Mouse (Mus musculus) liver, embryonic 15.5 days (tissue): ENCODE results near the gene Gm49337. TPM values are rescaled to one million over a fixed set of nuclear protein-coding genes. Genes with fewer than 3 reads are reported as not detected.

ENCODE experiments used
- ATAC-seq: fragments of 200-750 bp; cut with Nextera tagmentation; 2 replicates; pipeline ENCODE4 v1.8.0; 2017; ENCODE audit warnings: moderate number of reproducible peaks, mild to moderate bottlenecking, moderate library complexity; ENCODE audit not compliant: insufficient read depth
- H3K27ac ChIP-seq: fragments of 300-500 bp; sonication (generic); replicated peaks from 2 replicates; pipeline ENCODE4 v1.5.1; 2015; ENCODE audit warnings: mild to moderate bottlenecking, inconsistent platforms
- H3K27me3 ChIP-seq: fragments of 300-500 bp; sonication (generic); 2 replicates; pipeline ENCODE4 v1.6.1; 2015; ENCODE audit warnings: mild to moderate bottlenecking, inconsistent platforms
- H3K36me3 ChIP-seq: fragments of 300-500 bp; sonication (generic); replicated peaks from 2 replicates; pipeline ENCODE4 v1.6.1; 2015; ENCODE audit warnings: moderate library complexity, mild to moderate bottlenecking, inconsistent platforms
- H3K4me1 ChIP-seq: fragments of 300-500 bp; sonication (generic); replicated peaks from 2 replicates; pipeline ENCODE4 v1.6.1; 2015; ENCODE audit warnings: inconsistent platforms
- H3K4me2 ChIP-seq: fragments of 300-500 bp; sonication (generic); 2 replicates; pipeline ENCODE4 v1.6.1; 2015; ENCODE audit warnings: moderate library complexity, mild to moderate bottlenecking, inconsistent platforms
- H3K4me3 ChIP-seq: fragments of 300-500 bp; sonication (generic); replicated peaks from 2 replicates; pipeline ENCODE4 v1.5.1; 2015; ENCODE audit warnings: mild to moderate bottlenecking, inconsistent platforms
- H3K9ac ChIP-seq: fragments of 300-500 bp; sonication (generic); 2 replicates; pipeline ENCODE4 v1.6.1; 2015; ENCODE audit warnings: moderate library complexity, mild to moderate bottlenecking, inconsistent platforms
- H3K9me3 ChIP-seq: fragments of 300-500 bp; sonication (generic); replicated peaks from 2 replicates; pipeline ENCODE4 v1.6.1; 2016; ENCODE audit warnings: inconsistent platforms
- WGBS: fragments of 180-500 bp; shearing (Covaris S2); methylation state at CpG from one replicate; pipeline ENCODE4 v1.1.7; 2015; ENCODE audit warnings: mixed read lengths; ENCODE audit not compliant: insufficient replicate concordance; 5-methylcytosine and 5-hydroxymethylcytosine counted together
- polyA plus RNA-seq: library from polyadenylated mRNA; unstranded; fragments of >200 nt; fragmentation: Nextera tagmentation; extraction: Ambion mirVana; gene quantifications from 2 replicates; pipeline ENCODE4 v1.2.1, GENCODE M21; 2015

Gene Gm49337
- polyA plus RNA-seq, 1 experiment from 2014 or later: not detected

GRCm38 (mm10) chr4:116177140-116177539, 4.0 kb downstream of the Gm49337 start:
- H3K27me3 ChIP-seq: peaks cover 50% of the 10 kb centered on the region
- no peaks in the 10 kb centered on the region for H3K9me3 ChIP-seq
- no peaks in the 10 kb centered on the region for H3K36me3 ChIP-seq
- H3K9ac ChIP-seq: no peak overlapping the region
- 22% methylated on average over 5 of the region's 5 CpGs for whole genome bisulfite sequencing
- H3K4me2 ChIP-seq: peak overlapping the region; percentile 51
- H3K4me3 ChIP-seq: no peak overlapping the region
- H3K4me1 ChIP-seq: peaks cover 35% of the 10 kb centered on the region
- 0 out of 2 replicates have a peak, but pooled peaks have one; percentile 27 for ATAC-seq
- H3K27ac ChIP-seq: no peak overlapping the region

DNA sequence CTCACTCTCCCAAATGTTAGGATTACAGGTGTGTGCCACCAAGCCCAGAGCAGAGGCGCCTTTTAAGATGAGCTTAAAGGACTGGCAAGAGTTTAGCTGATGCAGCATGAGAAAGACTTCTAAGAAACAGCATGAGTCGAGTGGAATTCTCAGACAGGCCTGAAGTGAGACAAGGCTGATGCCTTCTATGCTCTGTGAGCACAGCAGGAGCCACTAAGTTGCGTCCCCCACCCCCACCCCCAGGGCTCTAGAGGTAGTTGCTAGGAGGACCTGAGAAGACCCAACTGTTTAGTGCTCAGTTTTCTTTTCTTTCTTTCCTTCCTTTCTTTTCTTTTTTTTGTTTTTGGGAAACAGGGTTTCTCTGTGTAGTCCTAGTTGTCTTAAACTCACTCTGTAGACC, 8.9 kb downstream of the Gm49337 start:
- ATAC-seq: no peak
- H3K27me3 ChIP-seq: peaks cover 73% of the 10 kb centered on the region
- WGBS: 51% methylated on average over 3 of the region's 3 CpGs
- H3K27ac ChIP-seq: no peak overlapping the region
- H3K4me1 ChIP-seq: peaks cover 4% of the 10 kb centered on the region; the same call in 1 of the 2 replicates
- H3K9me3 ChIP-seq: no peaks in the 10 kb centered on the region
- H3K4me3 ChIP-seq: no peak overlapping the region
- no peaks in the 10 kb centered on the region for H3K36me3 ChIP-seq
- H3K4me2 ChIP-seq: no peak overlapping the region
- no peak overlapping the region for H3K9ac ChIP-seq

DNA sequence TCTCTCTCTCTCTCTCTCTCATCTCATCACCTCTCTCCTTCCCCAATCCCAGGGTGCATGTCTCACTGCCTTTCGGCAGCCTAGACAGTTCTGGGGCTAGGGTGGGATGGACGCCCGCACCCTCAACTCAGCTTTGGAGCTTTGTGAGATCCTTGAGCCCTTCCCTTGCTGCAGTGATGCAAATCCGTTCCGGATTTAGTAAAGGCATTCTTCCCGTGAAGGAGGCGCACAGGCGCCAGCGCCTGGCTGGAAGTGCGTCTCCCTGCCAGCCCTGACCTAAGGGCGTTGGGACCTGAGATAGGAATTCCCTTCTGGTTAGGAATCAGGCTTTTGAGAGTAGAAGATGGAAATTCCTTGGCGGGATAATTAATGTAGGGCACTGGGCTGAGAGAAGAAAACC, 9.6 kb downstream of the Gm49337 start:
- ATAC-seq: no peak
- Histone ChIP-seq H3K4me3 (no peak overlapping the region), H3K4me2 (no peak overlapping the region), H3K27ac (no peak overlapping the region), H3K9ac (no peak overlapping the region), H3K4me1 (no peaks in the 10 kb centered on the region), H3K27me3 (peaks cover 67% of the 10 kb centered on the region), H3K36me3 (no peaks in the 10 kb centered on the region), H3K9me3 (no peaks in the 10 kb centered on the region)
- 21% methylated on average over 12 of the region's 12 CpGs for WGBS

DNA sequence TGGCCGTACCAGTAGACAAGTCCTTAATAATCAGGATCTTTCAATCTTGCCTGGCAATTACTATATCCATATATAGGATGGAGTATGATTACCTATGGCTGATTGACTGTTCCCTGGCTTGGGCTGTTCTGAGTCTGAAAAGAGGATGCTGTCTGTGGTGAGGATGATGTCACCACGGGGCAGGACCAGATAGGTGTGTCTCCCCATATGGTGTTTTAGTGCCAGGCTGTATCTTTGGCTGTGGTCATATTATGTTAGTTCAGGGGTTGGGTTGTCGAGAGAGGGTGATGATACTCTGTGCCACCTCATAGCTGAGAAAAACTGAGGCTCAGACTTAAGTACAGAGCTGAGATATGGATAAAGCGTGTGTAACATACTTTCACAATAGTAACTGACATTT, 11.9 kb downstream of the Gm49337 start:
- 55% methylated on average over 4 of the region's 4 CpGs for whole genome bisulfite sequencing
- H3K4me3 ChIP-seq: no peak overlapping the region
- H3K9me3 ChIP-seq: no peaks in the 10 kb centered on the region
- ATAC-seq: no peak
- H3K4me2 ChIP-seq: no peak overlapping the region
- H3K27ac ChIP-seq: no peak overlapping the region
- H3K27me3 ChIP-seq: peaks cover 48% of the 10 kb centered on the region
- H3K36me3 ChIP-seq: no peaks in the 10 kb centered on the region
- H3K9ac ChIP-seq: no peak overlapping the region
- no peaks in the 10 kb centered on the region for H3K4me1 ChIP-seq

DNA sequence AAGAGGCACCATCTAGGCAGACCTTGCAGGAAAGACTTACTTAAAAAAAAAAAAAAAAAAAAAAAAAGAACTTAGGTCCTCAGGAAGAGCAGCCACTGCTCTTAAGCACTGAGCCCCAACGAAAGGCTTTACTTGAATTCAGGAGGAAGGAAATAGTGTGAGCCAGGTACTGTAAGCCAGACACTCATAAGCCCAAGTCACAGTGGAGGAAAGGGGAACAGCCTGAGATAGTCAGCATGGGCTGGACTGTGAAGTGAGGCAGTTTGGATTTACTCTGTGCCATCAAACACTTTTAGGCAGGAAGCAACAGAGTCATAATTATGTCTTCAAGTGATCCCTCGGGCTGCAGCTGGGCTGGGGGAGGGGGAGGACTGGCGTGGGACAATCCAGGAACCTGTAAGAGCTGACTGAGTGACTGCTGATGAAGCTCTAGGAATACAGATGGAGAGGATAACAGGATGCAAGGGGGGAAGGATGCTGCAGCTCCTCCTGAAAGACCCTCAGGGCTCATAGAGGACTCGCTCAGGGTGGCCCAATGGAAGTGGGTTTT, 19.2 kb downstream of the Gm49337 start:
- Histone ChIP-seq H3K4me3 (no peak overlapping the region), H3K36me3 (no peaks in the 10 kb centered on the region), H3K9me3 (no peaks in the 10 kb centered on the region), H3K27me3 (no peaks in the 10 kb centered on the region), H3K9ac (no peak overlapping the region), H3K4me1 (peaks cover 28% of the 10 kb centered on the region), H3K27ac (0 out of 2 replicates have a peak overlapping the region, but pooled peaks have one; percentile 75), H3K4me2 (no peak overlapping the region)
- 36% methylated on average over 4 of the region's 4 CpGs for WGBS
- no peak for ATAC-seq

- Histone ChIP-seq H3K9ac (peak overlapping the region; percentile 22; the same call in 1 of the 2 replicates), H3K4me1 (peaks cover 28% of the 10 kb centered on the region), H3K27ac (peak overlapping the region; percentile 75), H3K4me3 (no peak overlapping the region), H3K27me3 (no peaks in the 10 kb centered on the region), H3K4me2 (peak overlapping the region; percentile 19), H3K9me3 (no peaks in the 10 kb centered on the region), H3K36me3 (no peaks in the 10 kb centered on the region)
- WGBS: 24% methylated on average over 9 of the region's 9 CpGs
- peak; percentile 98 for ATAC-seq
Measured at GRCm38 (mm10) chr4:116193583-116194383, 20.6 kb downstream of the Gm49337 start.

GRCm38 (mm10) chr4:116198422-116198821, 25.2 kb downstream of the Gm49337 start:
- no peaks in the 10 kb centered on the region for H3K36me3 ChIP-seq
- H3K4me3 ChIP-seq: no peak overlapping the region
- WGBS: 52% methylated on average over 2 of the region's 2 CpGs
- H3K4me2 ChIP-seq: no peak overlapping the region
- no peaks in the 10 kb centered on the region for H3K9me3 ChIP-seq
- no peaks in the 10 kb centered on the region for H3K27me3 ChIP-seq
- H3K27ac ChIP-seq: no peak overlapping the region
- no peak for ATAC-seq
- no peak overlapping the region for H3K9ac ChIP-seq
- peaks cover 18% of the 10 kb centered on the region for H3K4me1 ChIP-seq

DNA sequence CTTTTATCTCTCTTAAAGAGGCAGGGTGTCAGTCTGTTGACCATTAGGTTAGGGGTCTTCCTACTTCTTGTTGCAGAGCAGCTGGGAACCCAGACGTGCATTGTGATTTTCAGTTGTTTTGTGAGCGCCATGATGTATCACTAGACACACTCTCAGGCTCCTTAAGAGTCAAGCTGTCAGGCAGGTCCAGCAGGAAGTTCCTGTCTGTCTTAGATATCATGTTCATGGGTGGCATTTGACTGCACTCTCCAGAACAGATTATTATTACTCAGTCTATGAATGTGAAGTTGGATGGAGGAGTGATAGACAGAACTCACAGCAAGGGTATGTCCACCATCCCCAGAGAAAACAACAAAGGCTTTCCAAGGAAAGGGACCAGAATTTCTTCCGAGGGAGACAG, 31.2 kb downstream of the Gm49337 start:
- Histone ChIP-seq H3K36me3 (no peaks in the 10 kb centered on the region), H3K4me1 (no peaks in the 10 kb centered on the region), H3K4me3 (no peak overlapping the region), H3K9me3 (no peaks in the 10 kb centered on the region), H3K9ac (no peak overlapping the region), H3K27me3 (no peaks in the 10 kb centered on the region), H3K27ac (no peak overlapping the region), H3K4me2 (no peak overlapping the region)
- WGBS: 28% methylated on average over 3 of the region's 3 CpGs
- ATAC-seq: no peak

DNA sequence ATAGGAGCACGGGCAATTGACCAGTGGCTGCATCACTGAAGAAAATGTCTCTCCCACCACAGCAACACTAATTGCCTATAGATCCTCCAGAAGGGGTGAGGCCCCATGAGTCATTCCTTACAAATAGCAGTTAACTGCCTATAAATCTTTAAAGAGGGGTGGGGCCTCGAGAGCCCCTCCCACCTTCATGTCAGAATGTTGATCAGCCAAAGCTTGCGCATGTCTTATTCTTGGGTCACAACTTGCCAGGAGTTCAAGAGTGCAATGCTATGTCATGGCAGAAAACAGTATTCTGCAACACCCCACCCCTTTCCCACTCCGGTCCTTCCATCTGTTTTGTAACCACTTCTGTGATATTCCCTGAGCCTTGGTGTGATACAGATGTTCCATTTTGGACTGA, 33.3 kb downstream of the Gm49337 start:
- H3K36me3 ChIP-seq: no peaks in the 10 kb centered on the region
- H3K4me2 ChIP-seq: no peak overlapping the region
- H3K27me3 ChIP-seq: no peaks in the 10 kb centered on the region
- no peak overlapping the region for H3K27ac ChIP-seq
- 68% methylated on average over 4 of the region's 4 CpGs for WGBS
- no peaks in the 10 kb centered on the region for H3K4me1 ChIP-seq
- ATAC-seq: no peak
- H3K9me3 ChIP-seq: no peaks in the 10 kb centered on the region
- H3K9ac ChIP-seq: no peak overlapping the region
- H3K4me3 ChIP-seq: no peak overlapping the region

- H3K36me3 ChIP-seq: no peaks in the 10 kb centered on the region
- H3K9ac ChIP-seq: no peak overlapping the region
- 42% methylated on average over 1 of the region's 1 CpGs for WGBS
- 0 out of 2 replicates have a peak, but pooled peaks cover under 1% of the 10 kb centered on the region for H3K27me3 ChIP-seq
- no peak for ATAC-seq
- no peak overlapping the region for H3K4me3 ChIP-seq
- H3K27ac ChIP-seq: no peak overlapping the region
- H3K4me1 ChIP-seq: no peaks in the 10 kb centered on the region
- no peaks in the 10 kb centered on the region for H3K9me3 ChIP-seq
- no peak overlapping the region for H3K4me2 ChIP-seq
Measured at GRCm38 (mm10) chr4:116208891-116209290, 35.7 kb downstream of the Gm49337 start.

DNA sequence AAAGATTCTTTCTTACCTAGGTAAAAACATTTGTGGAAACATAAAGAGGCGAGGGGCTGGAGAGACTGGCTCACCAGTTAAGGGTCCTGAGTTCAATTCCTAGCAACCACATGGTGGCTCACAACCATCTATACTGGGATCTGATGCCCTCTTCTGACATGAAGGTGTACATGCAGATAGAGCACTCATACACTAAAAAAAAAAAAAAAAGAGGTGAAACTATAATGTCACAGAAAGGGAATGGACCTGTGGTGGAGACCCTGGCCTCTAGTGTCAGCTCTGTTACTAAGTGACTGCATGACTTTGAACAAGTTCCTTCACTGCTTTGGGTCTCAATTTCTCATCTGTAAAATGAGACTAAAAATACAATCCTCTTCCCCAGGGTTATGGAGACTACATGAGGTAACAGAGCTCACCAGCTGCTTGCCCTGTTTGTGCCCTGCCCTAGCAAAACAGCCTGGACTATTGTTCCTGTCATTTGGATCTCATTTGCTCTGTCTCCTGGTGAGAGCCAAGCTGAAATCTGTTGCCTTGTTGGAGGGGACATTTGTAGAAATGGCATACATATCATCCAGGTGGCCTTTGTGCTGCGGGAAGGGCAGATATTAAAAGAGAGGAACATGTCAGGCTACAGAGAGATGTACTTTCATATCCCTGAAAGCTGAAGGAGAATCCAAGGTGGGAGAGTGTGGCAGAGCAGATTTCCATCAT, 42.9 kb downstream of the Gm49337 start:
- H3K9me3 ChIP-seq: no peaks in the 10 kb centered on the region
- H3K36me3 ChIP-seq: no peaks in the 10 kb centered on the region
- no peak overlapping the region for H3K4me3 ChIP-seq
- WGBS: 78% methylated on average over 2 of the region's 2 CpGs
- H3K4me2 ChIP-seq: no peak overlapping the region
- H3K4me1 ChIP-seq: peaks cover 9% of the 10 kb centered on the region
- no peak overlapping the region for H3K9ac ChIP-seq
- no peak for ATAC-seq
- H3K27ac ChIP-seq: no peak overlapping the region
- peaks cover 27% of the 10 kb centered on the region; the same call in 1 of the 2 replicates for H3K27me3 ChIP-seq
